Mouse (Mus musculus) kidney, adult 2 months (tissue): ENCODE measurements at regions not wholly inside any gene's neighbourhood (a gene's known extent, or its start where the extent isn't known, plus 50 kb on each side); places are given as distances from the start of the nearest gene placed in this dataset.

ENCODE experiments used
- CTCF ChIP-seq: fragments of 200-500 bp; conservative IDR thresholded peaks from 2 replicates; pipeline ENCODE4 v1.5.1; 2011; ENCODE audit warnings: low read depth, mild to moderate bottlenecking, control low read depth, low read length, moderate library complexity, mixed read lengths; ENCODE audit not compliant: insufficient read depth, insufficient read length
- POLR2A ChIP-seq: fragments of 200-500 bp; IDR thresholded peaks from one replicate; pipeline ENCODE4 v1.6.1; 2011; ENCODE audit warnings: low read depth, low read length, control low read depth

GRCm38 (mm10) chr4:137180083-137180482 is 97.2 kb upstream of the Wnt4 start:
- TF ChIP-seq CTCF (no peak), POLR2A (no peak)
